26 mouse cellular contexts compared by ENCODE assay signal in the genomic region with DNA sequence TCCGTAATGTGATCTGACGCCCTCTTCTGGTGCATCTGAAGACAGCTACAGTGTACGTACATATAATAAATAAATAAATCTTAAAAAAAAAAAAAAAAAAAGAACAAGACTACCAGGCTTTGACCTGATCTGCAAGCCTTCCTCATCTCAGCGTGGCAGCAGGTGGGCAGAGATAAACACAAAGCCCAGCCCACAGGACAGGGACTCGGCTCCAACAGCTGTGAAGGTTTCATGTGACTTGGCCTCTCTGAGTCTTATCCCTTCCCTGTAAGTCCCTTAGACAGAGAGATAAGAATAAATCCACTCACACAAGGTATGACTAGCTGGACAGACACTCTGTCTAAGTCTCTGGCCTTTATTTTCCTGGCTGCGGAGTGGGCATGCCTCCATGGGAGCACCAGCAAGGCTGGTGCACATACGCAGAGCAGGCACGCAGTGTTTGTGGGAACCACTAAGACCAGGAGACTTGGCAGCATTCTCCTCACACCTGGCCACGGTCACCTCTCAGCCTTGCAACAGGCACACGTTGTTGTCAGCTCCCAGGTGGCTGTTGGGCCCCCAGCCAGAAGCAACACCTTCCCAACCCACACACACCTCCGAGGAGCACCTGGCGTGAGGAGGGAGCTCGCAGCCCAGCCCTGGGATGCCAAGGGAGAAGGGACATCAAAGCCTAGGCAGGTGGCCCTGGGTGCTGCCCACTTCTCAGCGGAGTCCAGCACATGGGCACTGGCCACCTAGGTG. TPM values are rescaled to one million over a fixed set of nuclear protein-coding genes. Genes with fewer than 3 reads are reported as not detected.
DNase-seq lines count a peak whose midpoint lies in the region; ATAC-seq and TF ChIP-seq lines count a peak whose summit lies in the region.
"Had no signal": no experiment of that assay in that cellular context is flagged by ENCODE, and none has a peak within 500 bp of the region (broad histone marks: within the 10 kb centered on the region; RNA-seq: fewer than 3 reads in every experiment).

No protein-coding gene starts in this region.

- ATAC-seq in cerebellum, adult (ENCODE audit: insufficient number of reproducible peaks, low FRiP score, low TSS enrichment), result no peak
- no peak for ATAC-seq in heart, embryonic 12.5 days (ENCODE audit: insufficient number of reproducible peaks, low FRiP score)
- ATAC-seq: forebrain, postnatal 0 days; liver, postnatal 0 days; lung, postnatal 0 days; midbrain, embryonic 15.5 days had no signal

- intact Hi-C loops in heart, adult 2 months (cut with DNase I), result no loop called here

- no peaks in the 10 kb centered on the region for H3K27me3 ChIP-seq in heart, embryonic 12.5 days (replicated peaks)
- no peaks in the 10 kb centered on the region for H3K27me3 ChIP-seq in heart, adult 2 months (ENCODE audit: control insufficient read depth, insufficient read depth, low read length)
- peaks cover 62% of the 10 kb centered on the region for H3K27me3 ChIP-seq in E14TG2a.4 (ENCODE audit: insufficient read depth, low read length)
- peaks cover 3% of the 10 kb centered on the region; the same call in 1 of the 2 replicates for H3K27me3 ChIP-seq in limb, embryonic 10.5 days (ENCODE audit: low read depth, poor library complexity, severe bottlenecking)

- TF ChIP-seq CTCF in heart, adult 2 months (IDR thresholded peaks at IDR 0.05), result no peak
- TF ChIP-seq CTCF in E14TG2a.4 (conservative IDR thresholded peaks at IDR 0.05; ENCODE audit: low read length), result no peak

- H3K4me1 ChIP-seq in heart, embryonic 12.5 days (replicated peaks), result peaks cover 96% of the 10 kb centered on the region
- peaks cover 24% of the 10 kb centered on the region for H3K4me1 ChIP-seq in heart, adult 2 months (ENCODE audit: control insufficient read depth, insufficient read depth, low read length)
- peaks cover 87% of the 10 kb centered on the region for H3K4me1 ChIP-seq in E14TG2a.4 (replicated peaks; ENCODE audit: low read depth, low read length)
- H3K4me1 ChIP-seq in limb, embryonic 10.5 days, result peaks cover 97% of the 10 kb centered on the region

- peak overlapping the region; percentile 48; the same call in 1 of the 2 replicates for H3K9ac ChIP-seq in heart, embryonic 12.5 days
- no peak overlapping the region for H3K9ac ChIP-seq in heart, adult 2 months (ENCODE audit: low read depth, low read length)
- H3K9ac ChIP-seq: forebrain, postnatal 0 days; hindbrain, embryonic 15.5 days; liver, postnatal 0 days; midbrain, embryonic 15.5 days; neural tube, embryonic 13.5 days had no signal

- 0 out of 2 replicates have a peak overlapping the region, but pooled peaks have one; percentile 49 for H3K27ac ChIP-seq in heart, embryonic 12.5 days (ENCODE audit: poor library complexity, severe bottlenecking)
- H3K27ac ChIP-seq in heart, adult 2 months, result no peak overlapping the region
- H3K27ac ChIP-seq in limb, embryonic 10.5 days, result peak overlapping the region; percentile 58; the same call in 1 of the 2 replicates
- H3K27ac ChIP-seq: forebrain, embryonic 10.5 days; hindbrain, embryonic 15.5 days; macrophage; midbrain, embryonic 15.5 days; neural tube, embryonic 13.5 days had no signal

- H3K4me3 ChIP-seq in heart, embryonic 12.5 days, result no peak overlapping the region
- H3K4me3 ChIP-seq in heart, adult 2 months, result no peak overlapping the region
- peak overlapping the region; percentile 54 for H3K4me3 ChIP-seq in E14TG2a.4 (replicated peaks; ENCODE audit: low read length)
- H3K4me3 ChIP-seq in limb, embryonic 10.5 days, result no peak overlapping the region
- H3K4me3 ChIP-seq: forebrain, embryonic 10.5 days; hindbrain, embryonic 15.5 days; midbrain, embryonic 15.5 days; neural tube, embryonic 13.5 days had no signal

- H3K9me3 ChIP-seq in heart, embryonic 12.5 days (replicated peaks), result no peaks in the 10 kb centered on the region
- no peaks in the 10 kb centered on the region for H3K9me3 ChIP-seq in E14TG2a.4 (ENCODE audit: low read length)
- no peaks in the 10 kb centered on the region for H3K9me3 ChIP-seq in limb, embryonic 10.5 days (replicated peaks)
- H3K9me3 ChIP-seq: forebrain, embryonic 10.5 days; hindbrain, embryonic 15.5 days; midbrain, embryonic 15.5 days; neural tube, embryonic 13.5 days had no signal

- peaks cover 2% of the 10 kb centered on the region; the same call in 1 of the 2 replicates for H3K36me3 ChIP-seq in heart, embryonic 12.5 days
- H3K36me3 ChIP-seq in heart, adult 2 months (ENCODE audit: control insufficient read depth, insufficient read depth, low read length), result no peaks in the 10 kb centered on the region
- no peaks in the 10 kb centered on the region for H3K36me3 ChIP-seq in E14TG2a.4 (ENCODE audit: insufficient read depth, low read length)
- no peaks in the 10 kb centered on the region for H3K36me3 ChIP-seq in limb, embryonic 10.5 days
- H3K36me3 ChIP-seq: forebrain, embryonic 10.5 days; hindbrain, embryonic 15.5 days; midbrain, embryonic 15.5 days; neural tube, embryonic 13.5 days had no signal

- no peaks in the 10 kb centered on the region for H3K79me2 ChIP-seq in heart, adult 2 months (replicated peaks; ENCODE audit: control insufficient read depth, insufficient read depth, low read length)

- TF ChIP-seq EP300 in heart, adult 2 months (IDR thresholded peaks at IDR 0.05; ENCODE audit: insufficient read depth, low read depth, low read length), result no peak

- TF ChIP-seq POLR2A in heart, adult 2 months (IDR thresholded peaks at IDR 0.05; ENCODE audit: insufficient read depth, low read depth, low read length), result no peak

- 72% methylated on average over 14 of the region's 14 CpGs for WGBS in heart, embryonic 12.5 days
- WGBS in heart, adult 2 months, result 83% methylated on average over 14 of the region's 14 CpGs
- WGBS in limb, embryonic 10.5 days, result 83% methylated on average over 14 of the region's 14 CpGs

- H3K4me2 ChIP-seq in heart, embryonic 12.5 days, result no peak overlapping the region
- H3K4me2 ChIP-seq: hindbrain, embryonic 15.5 days; liver, embryonic 11.5 days; midbrain, embryonic 15.5 days; neural tube, embryonic 13.5 days had no signal

- DNase-seq in cerebellum, adult 11 months, result peak; percentile 41
- DNase-seq in heart, adult 2 months, result no peak
- no peak for DNase-seq in limb, embryonic 10.5 days (ENCODE audit: low spot score)
- DNase-seq in thymus, postnatal 25 days, result no peak
- no peak for DNase-seq in urinary bladder, postnatal 14 days (ENCODE audit: low spot score)
- DNase-seq: adrenal gland, postnatal 10 days; embryo, embryonic 11 days; forebrain, postnatal 0 days; gastrocnemius, postnatal 14 days; heart, postnatal 4 days; kidney, postnatal 36 days; layer of hippocampus, adult 9-11 months; liver, postnatal 0 days; retina, postnatal 1 day; right cerebral cortex, postnatal 25 days; thymus, postnatal 4 days had no signal

RNA-seq across cellular contexts. Expression of a gene that starts 33.5 kb away (rescaled TPM):
- 18.4 and 18.7 TPM in 2 replicates for polyA plus RNA-seq in heart, embryonic 12.5 days (2016; fragmentation: Nextera tagmentation; extraction: Ambion mirVana)
- total RNA-seq in heart, adult 2 months (2021), result 10 to 100 TPM; 11.0 to 12.6 TPM
- polyA plus RNA-seq in heart, adult 2 months (2012; rRNA removed), result 12.2 and 15.0 TPM in 2 replicates
- 10.2 and 11.8 TPM in 2 replicates for polyA plus RNA-seq in limb, embryonic 10.5 days (2016; fragmentation: Nextera tagmentation; extraction: Ambion mirVana)

RNA-seq across cellular contexts. Expression of a gene that starts 45.3 kb away (rescaled TPM):
- 5.6 and 6.8 TPM in 2 replicates for polyA plus RNA-seq in heart, embryonic 12.5 days (2016; fragmentation: Nextera tagmentation; extraction: Ambion mirVana)
- total RNA-seq in heart, adult 2 months (2021), result 1 to 10 TPM; 4.1 to 5.6 TPM
- 3.9 and 4.9 TPM in 2 replicates for polyA plus RNA-seq in heart, adult 2 months (2012; rRNA removed)
- polyA plus RNA-seq in limb, embryonic 10.5 days (2016; fragmentation: Nextera tagmentation; extraction: Ambion mirVana), result 7.0 and 8.0 TPM in 2 replicates
